8 mouse cellular contexts compared by ENCODE assay signal in the genomic region with DNA sequence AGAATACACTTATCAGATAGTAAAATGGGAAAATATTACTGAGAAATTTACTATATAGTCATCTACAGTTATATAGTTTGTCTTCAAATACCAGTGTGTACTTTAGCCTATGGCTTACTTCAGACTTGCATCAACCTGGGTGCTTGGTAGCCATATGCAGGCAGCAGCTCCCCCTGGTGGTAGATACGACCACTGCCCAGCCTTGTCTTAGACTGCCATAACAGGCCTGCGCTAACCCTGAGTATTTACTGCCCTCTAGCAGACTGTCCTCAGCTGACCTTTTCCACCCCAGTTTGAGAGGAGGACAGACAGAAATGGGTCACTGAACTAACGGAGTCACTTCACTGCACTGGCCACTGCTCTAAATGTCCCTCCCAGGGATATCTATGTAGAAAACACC.
DNase-seq lines count a peak whose midpoint lies in the region; ATAC-seq and TF ChIP-seq lines count a peak whose summit lies in the region.

No protein-coding gene starts in this region.

- DNase-seq in WW6 (ENCODE audit: low read depth, low spot score), result peak; percentile 47
- peak; percentile 85 for DNase-seq in cerebellum, postnatal 36 days
- DNase-seq in gastrocnemius, adult 18-20 months (ENCODE audit: low spot score), result peak; percentile 88
- peak; percentile 88 for DNase-seq in hindbrain, postnatal 0 days (ENCODE audit: low spot score)
- DNase-seq in left cerebral cortex, postnatal 14 days (ENCODE audit: low spot score in 2 of 2), result peak; percentile 83 to 87
- DNase-seq in mesoderm, embryonic 11.5 days (ENCODE audit: low read depth, low spot score), result peak; percentile 84
- peak; percentile 68 for DNase-seq in right cerebral cortex, postnatal 25 days
- DNase-seq in yolk sac, embryonic 10.5 days (ENCODE audit: low spot score), result peak; percentile 75

- 23% methylated on average over 3 of the region's 3 CpGs for WGBS in hindbrain, postnatal 0 days

- intact Hi-C loops in left cerebral cortex, postnatal 14 days (cut with DNase I), result no loop called here

- H3K4me1 ChIP-seq in hindbrain, postnatal 0 days (ENCODE audit: insufficient read depth, low read length), result 0 out of 2 replicates have a peak, but pooled peaks cover 12% of the 10 kb centered on the region

- no peaks in the 10 kb centered on the region for H3K27me3 ChIP-seq in hindbrain, postnatal 0 days (ENCODE audit: insufficient read depth, low read length)

- no peaks in the 10 kb centered on the region for H3K9me3 ChIP-seq in hindbrain, postnatal 0 days (ENCODE audit: low read length)

- peak; percentile 95 for TF ChIP-seq CTCF in hindbrain, postnatal 0 days (IDR thresholded peaks at IDR 0.05; ENCODE audit: low read depth)

- peak; percentile 75 for ATAC-seq in hindbrain, postnatal 0 days

- no peak overlapping the region for H3K4me2 ChIP-seq in hindbrain, postnatal 0 days (ENCODE audit: low read depth, low read length)

- H3K4me3 ChIP-seq in hindbrain, postnatal 0 days (ENCODE audit: low read length), result no peak overlapping the region

- no peak overlapping the region for H3K27ac ChIP-seq in hindbrain, postnatal 0 days

- peaks cover 14% of the 10 kb centered on the region for H3K36me3 ChIP-seq in hindbrain, postnatal 0 days (ENCODE audit: insufficient read depth, low read length)

- no peak overlapping the region for H3K9ac ChIP-seq in hindbrain, postnatal 0 days (replicated peaks; ENCODE audit: low read length)
